Mouse (Mus musculus): ENCODE results near the gene Gstm7. TPM values are rescaled to one million over a fixed set of nuclear protein-coding genes. Genes with fewer than 3 reads are reported as not detected.
"Not testable (repeated sequence)": the region's sequence is repeated elsewhere in the genome, so short reads cannot be mapped to it uniquely, and the experiment has no call there.

Gstm7 gene
- polyA plus RNA-seq, 1 experiment from 2014 or later = 39.2 TPM

DNA sequence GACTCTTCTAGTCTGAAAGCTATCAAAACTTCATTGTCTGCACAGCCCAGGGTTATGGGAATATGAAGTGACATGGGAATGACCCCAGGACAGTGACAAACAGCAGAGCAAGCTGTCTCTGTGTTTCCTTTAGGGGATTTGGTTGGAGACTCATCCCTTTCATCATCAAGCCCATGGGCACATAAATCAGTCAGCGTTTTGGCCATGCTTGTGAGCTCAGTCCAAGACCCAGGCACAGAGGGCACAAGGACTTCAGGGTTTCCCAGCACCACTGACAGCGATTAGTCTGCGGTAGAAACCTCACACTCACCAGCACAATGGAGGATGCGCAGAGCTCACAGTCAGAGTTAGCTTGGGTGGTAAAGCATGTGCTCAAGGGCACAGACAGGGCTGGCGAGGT lies 22.3 kb upstream of the Gstm7 start:
- 79% methylated on average over 5 of the region's 5 CpGs for WGBS (ENCODE audit: insufficient replicate concordance)
- H3K27ac ChIP-seq (ENCODE audit: low read depth) = no peak overlapping the region
- no peak overlapping the region for H3K9ac ChIP-seq (replicated peaks)
- H3K4me2 ChIP-seq (ENCODE audit: low read depth, low read length) = no peak overlapping the region
- no peak for ATAC-seq
- H3K9me3 ChIP-seq (ENCODE audit: low read length) = no peaks in the 10 kb centered on the region
- DNase-seq = no peak
- TF ChIP-seq CTCF (IDR thresholded peaks at IDR 0.05; ENCODE audit: low read depth) (no peak), EP300 (IDR thresholded peaks at IDR 0.05; ENCODE audit: low read depth) (no peak)
- no peaks in the 10 kb centered on the region for H3K4me1 ChIP-seq (ENCODE audit: insufficient read depth)
- no peaks in the 10 kb centered on the region for H3K27me3 ChIP-seq (ENCODE audit: insufficient read depth, low read length)
- H3K36me3 ChIP-seq (replicated peaks; ENCODE audit: insufficient read depth, low read length) = no peaks in the 10 kb centered on the region
- H3K4me3 ChIP-seq (ENCODE audit: low read depth, low read length) = no peak overlapping the region

GRCm38 (mm10) chr3:107953328-107953755 lies 21.7 kb upstream of the Gstm7 start:
- ATAC-seq (peak; percentile 85), DNase-seq (peak; percentile 78)
- no peak overlapping the region for H3K9ac ChIP-seq (replicated peaks)
- H3K27me3 ChIP-seq (ENCODE audit: insufficient read depth, low read length) = no peaks in the 10 kb centered on the region
- no peaks in the 10 kb centered on the region for H3K4me1 ChIP-seq (ENCODE audit: insufficient read depth)
- TF ChIP-seq CTCF (IDR thresholded peaks at IDR 0.05; ENCODE audit: low read depth) (peak; percentile 94), EP300 (IDR thresholded peaks at IDR 0.05; ENCODE audit: low read depth) (no peak)
- no peak overlapping the region for H3K4me2 ChIP-seq (ENCODE audit: low read depth, low read length)
- H3K27ac ChIP-seq (ENCODE audit: low read depth) = no peak overlapping the region
- WGBS (ENCODE audit: insufficient replicate concordance) = 10% methylated on average over 6 of the region's 6 CpGs
- H3K4me3 ChIP-seq (ENCODE audit: low read depth, low read length) = no peak overlapping the region
- H3K9me3 ChIP-seq (ENCODE audit: low read length) = no peaks in the 10 kb centered on the region
- no peaks in the 10 kb centered on the region for H3K36me3 ChIP-seq (replicated peaks; ENCODE audit: insufficient read depth, low read length)

- Histone ChIP-seq H3K4me3 (ENCODE audit: low read depth, low read length) (no peak overlapping the region), H3K4me2 (ENCODE audit: low read depth, low read length) (no peak overlapping the region), H3K36me3 (replicated peaks; ENCODE audit: insufficient read depth, low read length) (no peaks in the 10 kb centered on the region), H3K9ac (replicated peaks) (no peak overlapping the region), H3K27me3 (ENCODE audit: insufficient read depth, low read length) (no peaks in the 10 kb centered on the region), H3K4me1 (ENCODE audit: insufficient read depth) (no peaks in the 10 kb centered on the region), H3K27ac (ENCODE audit: low read depth) (no peak overlapping the region), H3K9me3 (ENCODE audit: low read length) (no peaks in the 10 kb centered on the region)
- ATAC-seq (no peak), DNase-seq (no peak)
- TF ChIP-seq CTCF (IDR thresholded peaks at IDR 0.05; ENCODE audit: low read depth) = no peak
- no peak for TF ChIP-seq EP300 (IDR thresholded peaks at IDR 0.05; ENCODE audit: low read depth)
- 79% methylated on average over 11 of the region's 11 CpGs for WGBS (ENCODE audit: insufficient replicate concordance)
Measured at GRCm38 (mm10) chr3:107950531-107950930, 18.9 kb upstream of the Gstm7 start.

DNA sequence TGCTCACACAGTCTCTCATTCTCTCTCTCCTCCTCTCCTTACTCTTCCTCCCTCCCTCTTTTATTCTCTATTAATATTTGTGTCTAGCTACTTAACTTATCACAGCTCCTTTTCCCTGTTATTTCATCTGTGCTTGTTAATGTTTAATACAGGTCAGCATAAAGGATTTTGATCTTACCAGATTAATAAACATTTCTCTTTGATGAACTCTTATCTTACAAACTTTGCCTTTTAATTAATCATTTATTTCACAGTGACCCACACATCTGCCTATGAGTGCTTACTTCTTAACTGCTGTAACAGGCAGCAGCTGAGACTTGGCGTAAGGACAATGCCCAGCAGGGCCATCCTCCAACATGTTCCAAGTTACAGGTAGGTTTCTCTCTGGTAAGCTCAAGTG lies 17.8 kb upstream of the Gstm7 start:
- H3K4me3 ChIP-seq (ENCODE audit: low read depth, low read length); ATAC-seq; H3K4me1 ChIP-seq (ENCODE audit: insufficient read depth); H3K9me3 ChIP-seq (ENCODE audit: low read length); H3K27ac ChIP-seq (ENCODE audit: low read depth); H3K4me2 ChIP-seq (ENCODE audit: low read depth, low read length); H3K36me3 ChIP-seq (replicated peaks; ENCODE audit: insufficient read depth, low read length); H3K27me3 ChIP-seq (ENCODE audit: insufficient read depth, low read length); H3K9ac ChIP-seq (replicated peaks); DNase-seq: not testable (repeated sequence)
- WGBS (ENCODE audit: insufficient replicate concordance) = 79% methylated on average over 1 of the region's 1 CpGs

DNA sequence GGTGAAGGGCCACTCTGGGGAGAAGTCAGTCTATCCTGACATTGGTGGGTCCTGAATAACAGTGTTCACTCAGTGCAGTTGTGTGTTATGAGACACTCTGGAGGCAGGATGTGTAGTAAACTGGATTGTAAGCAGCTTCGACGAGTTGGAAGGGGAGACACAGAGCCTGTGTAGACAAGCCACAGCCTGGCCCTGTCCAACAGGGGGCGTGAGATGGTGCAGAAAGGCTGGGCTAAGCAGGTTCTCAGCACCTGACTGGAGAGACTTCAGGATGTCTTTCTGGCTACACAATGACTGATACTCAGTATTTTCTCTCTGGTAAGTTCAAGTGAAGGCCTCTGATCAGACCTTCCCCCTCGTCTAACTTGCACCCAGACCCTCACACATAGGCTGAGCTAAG lies 14.1 kb upstream of the Gstm7 start:
- 54% methylated on average over 4 of the region's 4 CpGs for WGBS (ENCODE audit: insufficient replicate concordance)
- H3K4me1 ChIP-seq (ENCODE audit: insufficient read depth) = no peaks in the 10 kb centered on the region
- no peak for DNase-seq

GRCm38 (mm10) chr3:107943239-107943990 lies 11.8 kb upstream of the Gstm7 start, which contains the start of gene Gstm6:
TSS of gene Gstm6 (minus strand) at chr3:107943749.
- Histone ChIP-seq H3K9me3 (ENCODE audit: low read length) (no peaks in the 10 kb centered on the region), H3K4me1 (ENCODE audit: insufficient read depth) (peaks cover 3% of the 10 kb centered on the region; the same call in 1 of the 2 replicates), H3K27me3 (ENCODE audit: insufficient read depth, low read length) (no peaks in the 10 kb centered on the region), H3K36me3 (replicated peaks; ENCODE audit: insufficient read depth, low read length) (no peaks in the 10 kb centered on the region), H3K4me3 (ENCODE audit: low read depth, low read length) (peak within 1 kb of the TSS; percentile 5; the same call in 1 of the 2 replicates), H3K9ac (replicated peaks) (0 out of 2 replicates have a peak within 1 kb of the TSS, but pooled peaks have one; percentile 18), H3K27ac (ENCODE audit: low read depth) (peak within 1 kb of the TSS; percentile 40; the same call in 1 of the 2 replicates), H3K4me2 (ENCODE audit: low read depth, low read length) (peak within 1 kb of the TSS; percentile 54)
- 31% methylated on average over 20 of the region's 20 CpGs for WGBS (ENCODE audit: insufficient replicate concordance)
- ATAC-seq (peak; percentile 88), DNase-seq (peak; percentile 45)
- TF ChIP-seq CTCF (IDR thresholded peaks at IDR 0.05; ENCODE audit: low read depth) (peak; percentile 68), EP300 (IDR thresholded peaks at IDR 0.05; ENCODE audit: low read depth) (no peak)

More for the DNA sequence above, 14.1 kb upstream of the Gstm7 start:
- Histone ChIP-seq H3K36me3 (replicated peaks; ENCODE audit: insufficient read depth, low read length) (no peaks in the 10 kb centered on the region), H3K4me2 (ENCODE audit: low read depth, low read length) (no peak overlapping the region), H3K9ac (replicated peaks) (no peak overlapping the region), H3K4me3 (ENCODE audit: low read depth, low read length) (no peak overlapping the region), H3K27ac (ENCODE audit: low read depth) (no peak overlapping the region), H3K27me3 (ENCODE audit: insufficient read depth, low read length) (no peaks in the 10 kb centered on the region), H3K9me3 (ENCODE audit: low read length) (no peaks in the 10 kb centered on the region)
- TF ChIP-seq CTCF (IDR thresholded peaks at IDR 0.05; ENCODE audit: low read depth) (peak; percentile 38), EP300 (IDR thresholded peaks at IDR 0.05; ENCODE audit: low read depth) (no peak)
- ATAC-seq = no peak

All from liver, postnatal 0 days (tissue).